Mouse (Mus musculus) forebrain, embryonic 16.5 days (tissue): ENCODE measurements around the gene S100a6. TPM values are rescaled to one million over a fixed set of nuclear protein-coding genes. Genes with fewer than 3 reads are reported as not detected.

ENCODE experiments used
- ATAC-seq: fragments of 200-750 bp; cut with Nextera tagmentation; 2 replicates; pipeline ENCODE4 v1.8.0; 2017; ENCODE audit warnings: mild to moderate bottlenecking, moderate library complexity
- H3K27ac ChIP-seq: fragments of 300-500 bp; sonication (generic); 2 replicates; pipeline ENCODE4 v1.5.1; 2014; ENCODE audit warnings: low read length, control low read depth
- H3K27me3 ChIP-seq: fragments of 300-500 bp; sonication (generic); replicated peaks from 2 replicates; pipeline ENCODE4 v1.6.1; 2014; ENCODE audit warnings: low read length; ENCODE audit not compliant: control insufficient read depth, insufficient read depth
- H3K36me3 ChIP-seq: fragments of 300-500 bp; sonication (generic); 2 replicates; pipeline ENCODE4 v1.6.1; 2014; ENCODE audit not compliant: control insufficient read depth, insufficient read depth
- H3K4me1 ChIP-seq: fragments of 300-500 bp; sonication (generic); replicated peaks from 2 replicates; pipeline ENCODE4 v1.6.1; 2014; ENCODE audit warnings: low read length; ENCODE audit not compliant: control insufficient read depth, insufficient read depth
- H3K4me2 ChIP-seq: fragments of 300-500 bp; sonication (generic); 2 replicates; pipeline ENCODE4 v1.6.1; 2014; ENCODE audit warnings: mild to moderate bottlenecking, low read length, control low read depth
- H3K4me3 ChIP-seq: fragments of 300-500 bp; sonication (generic); replicated peaks from 2 replicates; pipeline ENCODE4 v1.5.1; 2014; ENCODE audit warnings: mild to moderate bottlenecking, low read length, control low read depth
- H3K9ac ChIP-seq: fragments of 300-500 bp; sonication (generic); replicated peaks from 2 replicates; pipeline ENCODE4 v1.6.1; 2014; ENCODE audit warnings: low read depth, low read length, control low read depth
- H3K9me3 ChIP-seq: fragments of 300-500 bp; sonication (generic); 2 replicates; pipeline ENCODE4 v1.6.1; 2016; ENCODE audit warnings: low read length; ENCODE audit not compliant: control insufficient read depth
- WGBS: fragments of 180-500 bp; shearing (Covaris S2); extraction: QIAGEN DNeasy Blood & Tissue Kit; methylation state at CpG from one replicate; pipeline ENCODE4 v1.1.7; 2014; 5-methylcytosine and 5-hydroxymethylcytosine counted together
- polyA plus RNA-seq: library from polyadenylated mRNA; unstranded; fragments of >200 nt; fragmentation: Nextera tagmentation; extraction: Ambion mirVana; gene quantifications from 2 replicates; pipeline ENCODE4 v1.2.1, GENCODE M21; 2015

S100a6 gene
- polyA plus RNA-seq, 1 experiment from 2014 or later: 9.5 TPM

DNA sequence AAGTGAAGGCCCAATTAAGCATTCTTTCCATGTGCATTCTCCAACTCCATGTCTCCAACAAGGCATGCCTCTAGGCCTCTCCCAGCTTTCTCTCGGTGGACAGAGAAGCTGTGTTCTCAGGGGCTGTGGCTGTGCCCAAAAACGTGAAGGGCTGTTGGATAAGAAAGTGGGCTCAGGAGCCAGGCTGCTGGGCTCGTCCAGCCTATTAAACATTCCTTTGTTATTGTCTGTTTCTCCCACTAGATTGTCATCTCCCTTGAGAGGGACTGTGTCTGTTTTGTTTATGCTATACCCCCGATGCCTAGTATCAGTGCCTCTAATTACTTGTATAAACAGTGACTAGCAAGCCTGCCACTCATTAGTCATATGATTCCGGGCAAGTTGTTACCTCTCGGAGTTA is 14.9 kb upstream of the S100a6 start:
- Histone ChIP-seq H3K4me1 (no peaks in the 10 kb centered on the region), H3K4me2 (no peak overlapping the region), H3K27me3 (no peaks in the 10 kb centered on the region), H3K27ac (no peak overlapping the region), H3K9ac (no peak overlapping the region), H3K9me3 (no peaks in the 10 kb centered on the region), H3K4me3 (no peak overlapping the region), H3K36me3 (no peaks in the 10 kb centered on the region)
- WGBS: 39% methylated on average over 6 of the region's 6 CpGs
- ATAC-seq: no peak

DNA sequence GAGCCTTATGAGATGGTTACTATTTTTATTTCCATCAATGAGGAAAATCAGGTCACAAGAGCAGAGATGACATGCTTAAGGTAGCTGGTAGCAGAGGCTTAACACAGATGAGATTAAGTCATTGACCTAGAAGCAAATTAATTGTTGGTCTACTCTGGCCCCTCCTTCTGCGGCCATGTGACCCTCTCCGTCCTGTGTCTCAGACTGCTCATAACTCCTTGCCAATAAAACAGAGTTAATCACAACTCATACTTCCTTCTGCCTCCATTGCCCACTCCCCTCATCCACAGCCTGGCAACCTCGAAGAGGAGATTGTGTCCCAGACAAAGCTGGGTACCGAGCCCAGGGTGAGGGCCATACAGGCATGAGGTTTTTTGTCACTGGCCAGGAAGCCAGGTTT is 14.5 kb upstream of the S100a6 start:
- Histone ChIP-seq H3K9ac (no peak overlapping the region), H3K4me1 (no peaks in the 10 kb centered on the region), H3K27ac (no peak overlapping the region), H3K36me3 (no peaks in the 10 kb centered on the region), H3K4me2 (no peak overlapping the region), H3K27me3 (no peaks in the 10 kb centered on the region), H3K4me3 (no peak overlapping the region), H3K9me3 (no peaks in the 10 kb centered on the region)
- no peak for ATAC-seq
- 84% methylated on average over 4 of the region's 4 CpGs for WGBS

DNA sequence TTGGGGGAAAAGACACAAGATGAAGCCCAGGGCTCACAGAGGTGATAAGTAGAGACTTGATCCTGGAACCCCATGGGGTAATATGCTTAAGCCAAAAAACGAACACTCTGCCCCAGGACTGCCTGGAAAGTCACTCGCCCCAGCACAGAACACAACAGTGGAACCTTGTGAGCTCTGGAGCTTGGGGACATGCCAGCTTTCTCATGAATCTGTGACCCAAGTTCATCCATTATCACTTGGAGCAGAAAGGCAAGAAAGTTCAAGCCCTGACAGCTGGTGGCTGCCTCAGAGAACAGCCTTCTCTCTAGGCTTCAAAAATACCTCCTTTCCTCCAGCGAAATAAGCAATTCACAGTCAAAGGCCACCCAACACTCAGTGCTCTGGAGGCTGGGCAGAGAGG is 13.3 kb upstream of the S100a6 start:
- H3K4me2 ChIP-seq: no peak overlapping the region
- no peaks in the 10 kb centered on the region for H3K36me3 ChIP-seq
- no peak for ATAC-seq
- no peaks in the 10 kb centered on the region for H3K9me3 ChIP-seq
- H3K27ac ChIP-seq: no peak overlapping the region
- no peak overlapping the region for H3K4me3 ChIP-seq
- 75% methylated on average over 3 of the region's 3 CpGs for WGBS
- H3K4me1 ChIP-seq: peaks cover 8% of the 10 kb centered on the region
- no peak overlapping the region for H3K9ac ChIP-seq
- H3K27me3 ChIP-seq: no peaks in the 10 kb centered on the region

DNA sequence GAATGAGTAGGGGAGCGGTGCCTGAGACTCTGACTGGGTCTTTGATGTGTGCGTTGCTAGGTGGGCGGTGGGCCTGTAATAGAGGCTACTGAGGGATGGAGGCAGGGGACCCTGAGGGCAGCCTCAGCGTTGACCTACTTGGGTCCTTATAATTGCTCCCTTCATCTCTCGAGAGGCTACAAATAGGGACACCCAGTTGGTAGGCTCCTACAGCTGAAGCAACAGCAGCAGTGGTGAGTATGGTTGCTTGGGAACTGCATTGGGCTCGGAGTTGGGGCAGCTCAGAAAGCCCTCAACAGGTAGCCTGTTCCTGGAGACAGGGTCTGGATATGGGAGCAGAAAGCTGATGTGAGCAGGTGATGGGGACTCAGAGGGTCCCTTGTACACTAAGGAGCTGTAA is 12.6 kb upstream of the S100a6 start:
- no peak for ATAC-seq
- H3K4me3 ChIP-seq: no peak overlapping the region
- H3K27ac ChIP-seq: no peak overlapping the region
- H3K27me3 ChIP-seq: no peaks in the 10 kb centered on the region
- no peaks in the 10 kb centered on the region for H3K9me3 ChIP-seq
- H3K4me2 ChIP-seq: no peak overlapping the region
- H3K36me3 ChIP-seq: no peaks in the 10 kb centered on the region
- no peak overlapping the region for H3K9ac ChIP-seq
- H3K4me1 ChIP-seq: peaks cover 13% of the 10 kb centered on the region
- WGBS: 93% methylated on average over 6 of the region's 6 CpGs

DNA sequence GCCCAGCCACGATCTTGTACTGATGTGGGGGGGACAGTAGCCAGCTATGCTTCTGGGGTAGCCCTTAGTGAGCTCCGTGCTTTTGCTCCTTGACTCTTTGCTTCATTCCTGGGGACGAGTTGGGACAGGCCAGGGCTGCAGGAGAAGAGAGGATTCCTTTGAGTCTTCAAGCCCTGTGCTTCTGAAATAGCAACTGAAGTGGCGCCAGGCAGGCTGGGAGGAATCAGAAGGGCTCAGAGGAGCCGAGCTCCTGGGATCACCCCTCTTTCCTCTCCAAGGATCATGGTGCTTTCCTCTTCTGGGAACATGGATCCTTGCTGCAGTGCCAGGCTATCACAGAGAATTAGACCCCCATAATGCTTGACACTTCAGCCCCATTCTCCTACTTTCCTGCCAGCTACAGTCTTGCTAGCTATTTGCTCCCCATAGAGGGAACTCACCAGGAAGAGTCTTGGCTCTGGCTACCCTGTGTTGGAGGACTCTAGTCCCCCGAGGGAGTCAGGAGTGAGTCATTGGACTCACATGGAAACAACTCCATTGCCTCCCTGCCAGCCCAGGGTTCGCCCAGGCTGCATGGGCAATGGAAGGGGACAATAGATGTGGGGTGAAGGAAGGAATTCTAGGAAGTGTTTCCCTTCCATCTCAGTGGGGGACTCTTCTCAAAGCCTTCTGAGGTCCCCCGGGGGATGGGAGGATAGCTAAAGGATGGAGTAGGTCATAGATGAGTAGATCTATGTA is 12.1 kb upstream of the S100a6 start:
- Histone ChIP-seq H3K9ac (no peak overlapping the region), H3K4me2 (no peak overlapping the region), H3K4me1 (peaks cover 13% of the 10 kb centered on the region), H3K27me3 (no peaks in the 10 kb centered on the region), H3K36me3 (no peaks in the 10 kb centered on the region), H3K27ac (no peak overlapping the region), H3K9me3 (no peaks in the 10 kb centered on the region), H3K4me3 (no peak overlapping the region)
- no peak for ATAC-seq
- WGBS: 77% methylated on average over 8 of the region's 8 CpGs

DNA sequence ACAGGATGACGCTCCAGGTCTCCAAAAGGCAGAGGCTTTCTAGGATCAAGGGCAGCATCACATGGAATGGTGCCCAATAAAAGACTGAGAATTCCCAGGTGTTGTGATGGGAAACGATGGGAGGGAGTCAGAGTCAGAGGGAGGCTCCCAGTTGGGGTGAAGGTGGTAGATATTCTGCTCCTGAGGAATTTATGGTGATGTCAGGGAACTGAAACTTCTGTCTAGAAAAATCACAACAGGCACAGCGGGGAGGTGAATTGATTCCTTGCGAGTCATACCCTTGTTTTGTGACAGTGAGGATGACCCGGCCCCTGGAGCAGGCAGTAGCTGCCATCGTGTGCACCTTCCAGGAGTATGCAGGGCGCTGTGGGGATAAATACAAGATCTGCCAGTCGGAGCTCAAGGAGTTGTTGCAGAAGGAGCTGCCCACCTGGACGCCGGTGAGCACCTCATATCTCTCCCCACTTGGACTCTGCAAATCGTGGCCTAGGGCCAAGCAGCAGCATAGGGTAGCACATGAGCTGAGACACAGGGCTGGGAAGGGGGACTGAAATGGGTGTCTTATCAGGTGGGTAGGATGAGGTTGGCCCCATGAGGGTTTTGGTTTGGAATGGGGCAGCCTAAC is 11.1 kb upstream of the S100a6 start, which contains the start of gene Gm42674:
Gene Gm42674, plus strand, starts transcription at position 419 of the 625 bp plus-strand sequence.
- H3K36me3 ChIP-seq: no peaks in the 10 kb centered on the region
- WGBS: 86% methylated on average over 11 of the region's 11 CpGs
- no peaks in the 10 kb centered on the region for H3K9me3 ChIP-seq
- H3K4me1 ChIP-seq: peaks cover 13% of the 10 kb centered on the region
- no peak within 1 kb of the TSS for H3K4me3 ChIP-seq
- no peak within 1 kb of the TSS for H3K27ac ChIP-seq
- H3K9ac ChIP-seq: no peak within 1 kb of the TSS
- no peak for ATAC-seq
- H3K4me2 ChIP-seq: no peak within 1 kb of the TSS
- no peaks in the 10 kb centered on the region for H3K27me3 ChIP-seq

DNA sequence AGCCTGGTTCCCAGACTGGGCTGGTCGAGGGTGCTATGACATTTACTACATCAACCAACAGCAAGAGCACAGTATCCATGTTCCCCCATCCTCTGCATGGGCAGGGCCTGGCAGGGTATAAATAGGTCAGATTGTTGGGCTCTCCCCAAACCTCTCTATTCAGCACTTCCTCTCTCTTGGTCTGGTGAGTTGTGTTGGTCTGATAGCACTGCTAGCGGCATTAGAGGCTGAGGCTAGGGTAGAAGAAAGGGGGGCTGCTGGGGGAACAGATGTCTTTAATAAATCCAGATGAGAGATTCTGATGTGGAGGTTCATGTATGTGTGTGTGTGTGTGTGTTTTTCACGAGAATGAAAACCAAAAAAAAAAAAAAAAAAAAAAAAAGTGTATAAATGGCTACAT is 9.1 kb upstream of the S100a6 start, which contains the start of gene S100a4:
Gene S100a4, plus strand, starts transcription at position 149 of the 400 bp plus-strand sequence.
- H3K36me3 ChIP-seq: no peaks in the 10 kb centered on the region
- no peak for ATAC-seq
- no peak within 1 kb of the TSS for H3K4me3 ChIP-seq
- H3K27ac ChIP-seq: peak within 1 kb of the TSS; percentile 34
- H3K4me2 ChIP-seq: no peak within 1 kb of the TSS
- no peak within 1 kb of the TSS for H3K9ac ChIP-seq
- WGBS: 64% methylated on average over 3 of the region's 3 CpGs
- no peaks in the 10 kb centered on the region for H3K27me3 ChIP-seq
- no peaks in the 10 kb centered on the region for H3K9me3 ChIP-seq
- H3K4me1 ChIP-seq: peaks cover 13% of the 10 kb centered on the region

DNA sequence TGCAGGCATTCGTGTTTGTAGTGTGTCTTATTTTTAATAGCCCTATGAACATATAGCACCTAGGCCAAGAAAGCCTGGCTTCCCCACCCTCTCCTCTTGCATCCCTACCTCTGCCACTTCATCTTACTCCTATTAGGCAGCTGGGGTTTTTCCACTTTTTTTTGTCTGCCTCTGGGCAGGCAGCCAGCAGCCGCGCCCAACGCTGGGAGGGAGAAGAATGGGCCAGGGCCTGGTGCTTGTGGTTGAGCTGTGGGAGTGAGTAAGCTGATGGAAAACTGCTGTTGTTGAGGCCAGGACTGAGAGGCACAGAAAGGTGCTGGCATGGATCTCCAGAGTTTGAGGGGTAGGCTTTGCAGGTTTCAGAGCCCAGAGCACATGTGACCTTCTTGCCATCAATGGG is 8.3 kb upstream of the S100a6 start:
- Histone ChIP-seq H3K9ac (no peak overlapping the region), H3K4me3 (no peak overlapping the region), H3K4me2 (no peak overlapping the region), H3K4me1 (peaks cover 13% of the 10 kb centered on the region), H3K9me3 (no peaks in the 10 kb centered on the region), H3K36me3 (no peaks in the 10 kb centered on the region), H3K27ac (peak overlapping the region; percentile 34), H3K27me3 (no peaks in the 10 kb centered on the region)
- peak; percentile 83 for ATAC-seq
- WGBS: 10% methylated on average over 4 of the region's 4 CpGs

DNA sequence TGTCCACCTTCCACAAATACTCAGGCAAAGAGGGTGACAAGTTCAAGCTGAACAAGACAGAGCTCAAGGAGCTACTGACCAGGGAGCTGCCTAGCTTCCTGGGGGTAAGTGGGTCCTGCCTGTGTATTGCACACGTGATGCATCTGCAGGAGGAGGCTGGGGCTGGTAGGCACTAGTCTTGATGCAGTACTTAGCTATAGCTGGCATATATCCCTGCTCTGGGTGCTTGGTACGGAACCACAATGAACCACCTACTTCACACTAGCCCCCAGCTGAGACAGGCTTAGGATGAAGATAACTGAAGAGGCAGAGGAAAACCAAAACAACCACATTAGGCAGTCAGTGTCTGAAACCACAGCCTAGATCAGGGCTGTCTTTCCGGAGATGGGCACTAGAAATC is 7.6 kb upstream of the S100a6 start:
- WGBS: 81% methylated on average over 3 of the region's 3 CpGs
- no peak overlapping the region for H3K27ac ChIP-seq
- peak; percentile 13; the same call in 1 of the 2 replicates for ATAC-seq
- no peak overlapping the region for H3K4me3 ChIP-seq
- H3K27me3 ChIP-seq: no peaks in the 10 kb centered on the region
- peaks cover 13% of the 10 kb centered on the region for H3K4me1 ChIP-seq
- no peak overlapping the region for H3K4me2 ChIP-seq
- H3K9ac ChIP-seq: no peak overlapping the region
- no peaks in the 10 kb centered on the region for H3K9me3 ChIP-seq
- no peaks in the 10 kb centered on the region for H3K36me3 ChIP-seq
